ENCODE assay signal across 13 mouse cellular contexts in the genomic region with DNA sequence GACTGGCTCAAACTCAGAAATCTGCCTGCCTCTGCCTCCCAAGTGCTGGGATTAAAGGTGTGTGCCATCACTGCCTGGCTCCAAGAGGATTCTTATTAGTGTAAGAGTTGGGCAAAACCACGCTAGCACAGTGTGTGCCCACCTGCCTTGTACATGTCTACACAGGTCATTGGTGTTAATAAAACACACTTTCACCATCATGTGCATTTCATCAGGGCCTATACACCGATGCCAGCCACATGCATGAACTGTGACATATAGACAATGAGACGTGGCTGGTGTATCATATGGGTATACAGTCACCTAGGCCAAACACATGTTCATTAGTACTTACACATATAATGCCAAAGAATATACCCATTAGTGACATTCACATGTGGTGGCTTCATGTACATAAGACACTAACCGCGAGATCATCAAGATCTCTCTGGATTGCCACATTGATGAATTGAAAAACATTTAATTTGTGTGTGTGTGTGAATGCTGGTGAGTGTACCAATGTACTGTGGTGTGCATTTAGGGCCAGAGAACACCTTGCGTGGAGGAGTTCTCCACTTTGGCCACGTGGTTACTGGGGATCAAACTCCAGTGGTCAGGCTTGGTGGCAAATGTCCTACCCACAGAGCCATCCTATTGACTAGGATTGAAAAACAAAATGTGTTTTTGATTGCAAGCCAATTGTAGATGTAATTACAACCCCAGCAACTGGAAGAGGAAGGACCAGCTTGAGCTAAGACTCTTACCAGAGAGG. TPM values are rescaled to one million over a fixed set of nuclear protein-coding genes. Genes with fewer than 3 reads are reported as not detected.
DNase-seq lines count a peak whose midpoint lies in the region; ATAC-seq and TF ChIP-seq lines count a peak whose summit lies in the region.
"Had no signal": no experiment of that assay in that cellular context is flagged by ENCODE, and none has a peak within 500 bp of the region (broad histone marks: within the 10 kb centered on the region; RNA-seq: fewer than 3 reads in every experiment).

No protein-coding gene starts in this region.

- no peak overlapping the region for H3K4me2 ChIP-seq in heart, embryonic 16.5 days (ENCODE audit: low read depth, low read length)
- H3K4me2 ChIP-seq in liver, postnatal 0 days (ENCODE audit: low read depth, low read length): peak overlapping the region; percentile 68
- H3K4me2 ChIP-seq: forebrain, embryonic 12.5 days; hindbrain, embryonic 12.5 days had no signal

- 0 out of 2 replicates have a peak, but pooled peaks cover 3% of the 10 kb centered on the region for H3K4me1 ChIP-seq in heart, embryonic 16.5 days (ENCODE audit: control insufficient read depth, insufficient read depth, low read length)
- H3K4me1 ChIP-seq in bone marrow, adult 2 months (ENCODE audit: control insufficient read depth, insufficient read depth, low read length): peaks cover 5% of the 10 kb centered on the region; the same call in 1 of the 2 replicates
- peaks cover 17% of the 10 kb centered on the region for H3K4me1 ChIP-seq in liver, postnatal 0 days (ENCODE audit: insufficient read depth)

- H3K27ac ChIP-seq in heart, embryonic 16.5 days (ENCODE audit: low read length): no peak overlapping the region
- peak overlapping the region; percentile 34; the same call in 1 of the 2 replicates for H3K27ac ChIP-seq in bone marrow, adult 2 months (ENCODE audit: control insufficient read depth, insufficient read depth, low read depth, low read length, poor library complexity)
- H3K27ac ChIP-seq in liver, postnatal 0 days (ENCODE audit: low read depth): peak overlapping the region; percentile 99; the same call in 1 of the 2 replicates
- H3K27ac ChIP-seq: forebrain, embryonic 12.5 days; hindbrain, embryonic 12.5 days had no signal

- peak overlapping the region; percentile 10; the same call in 1 of the 2 replicates for H3K4me3 ChIP-seq in heart, embryonic 16.5 days (ENCODE audit: low read length)
- peak overlapping the region; percentile 63 for H3K4me3 ChIP-seq in bone marrow, adult 2 months (replicated peaks; ENCODE audit: control insufficient read depth, low read depth, low read length)
- peak overlapping the region; percentile 92 for H3K4me3 ChIP-seq in liver, postnatal 0 days (ENCODE audit: low read depth, low read length)
- H3K4me3 ChIP-seq: forebrain, embryonic 12.5 days; hindbrain, embryonic 12.5 days had no signal

- no peaks in the 10 kb centered on the region for H3K9me3 ChIP-seq in heart, embryonic 16.5 days (replicated peaks; ENCODE audit: control insufficient read depth, low read length)
- H3K9me3 ChIP-seq in liver, postnatal 0 days (ENCODE audit: low read length): no peaks in the 10 kb centered on the region
- H3K9me3 ChIP-seq: forebrain, embryonic 12.5 days; hindbrain, embryonic 12.5 days had no signal

- peaks cover 41% of the 10 kb centered on the region for H3K27me3 ChIP-seq in heart, embryonic 16.5 days (ENCODE audit: control insufficient read depth, insufficient read depth, low read length)
- H3K27me3 ChIP-seq in liver, postnatal 0 days (ENCODE audit: insufficient read depth, low read length): peaks cover 24% of the 10 kb centered on the region

- no peak for TF ChIP-seq POLR2A in bone marrow, adult 2 months (IDR thresholded peaks at IDR 0.05; ENCODE audit: borderline replicate concordance, control insufficient read depth, low read depth, low read length)

- no peak for ATAC-seq in heart, embryonic 16.5 days (replicated peaks; ENCODE audit: extremely low read depth, insufficient read depth, low FRiP score)
- ATAC-seq in liver, postnatal 0 days: 0 out of 2 replicates have a peak, but pooled peaks have one; percentile 6

- TF ChIP-seq EP300 in liver, postnatal 0 days (IDR thresholded peaks at IDR 0.05; ENCODE audit: low read depth): no peak

- H3K36me3 ChIP-seq in heart, embryonic 16.5 days (ENCODE audit: control insufficient read depth, insufficient read depth): no peaks in the 10 kb centered on the region
- peaks cover 13% of the 10 kb centered on the region for H3K36me3 ChIP-seq in liver, postnatal 0 days (replicated peaks; ENCODE audit: insufficient read depth, low read length)
- H3K36me3 ChIP-seq: forebrain, embryonic 12.5 days; hindbrain, embryonic 12.5 days had no signal

- 71% methylated on average over 7 of the region's 7 CpGs for WGBS in heart, embryonic 16.5 days
- WGBS in bone marrow, adult 2 months: 19% methylated on average over 7 of the region's 7 CpGs
- 45% methylated on average over 7 of the region's 7 CpGs for WGBS in liver, postnatal 0 days (ENCODE audit: insufficient replicate concordance)

- H3K9ac ChIP-seq in heart, embryonic 16.5 days (ENCODE audit: low read length): no peak overlapping the region
- peak overlapping the region; percentile 26; the same call in 1 of the 2 replicates for H3K9ac ChIP-seq in liver, postnatal 0 days (replicated peaks)
- H3K9ac ChIP-seq: forebrain, embryonic 12.5 days; hindbrain, embryonic 12.5 days had no signal

- no peak for TF ChIP-seq CTCF in bone marrow, adult 2 months (IDR thresholded peaks at IDR 0.05; ENCODE audit: control insufficient read depth, insufficient read depth, low read length)
- TF ChIP-seq CTCF in liver, postnatal 0 days (IDR thresholded peaks at IDR 0.05; ENCODE audit: low read depth): no peak

- DNase-seq in heart, postnatal 4 days: no peak
- DNase-seq in liver, postnatal 0 days: peak; percentile 37
- DNase-seq in thymus, postnatal 14 days: peak; percentile 54
- no peak for DNase-seq in ovary, postnatal 10 days (ENCODE audit: low spot score)
- no peak for DNase-seq in retina, embryonic 14.5 days (ENCODE audit: low spot score)
- DNase-seq in cerebellum, postnatal 4 days (ENCODE audit: low spot score in 2 of 2): no peak
- DNase-seq: cerebellum, adult 9-11 months; kidney, adult 9 months; retina, postnatal 1 day had no signal

RNA-seq across cellular contexts. Expression of a gene that starts 2.0 kb away (rescaled TPM):
- 1.1 and 1.2 TPM in 2 replicates for polyA plus RNA-seq in heart, embryonic 16.5 days (2015; fragmentation: Nextera tagmentation; extraction: Ambion mirVana)
- total RNA-seq in heart, postnatal 4 days (2021): under 1 TPM in 1 of 2 experiments, not detected in 1; 0.07 TPM
- polyA plus RNA-seq in bone marrow, adult 2 months (2011; ENCODE audit: insufficient read depth, insufficient read length, low replicate concordance, missing spikeins): 18.0 and 50.9 TPM in 2 replicates
- 0.59 and 1.2 TPM in 2 replicates for polyA plus RNA-seq in liver, postnatal 0 days (2015; fragmentation: Nextera tagmentation; extraction: Ambion mirVana)

RNA-seq across cellular contexts. Expression of a gene that starts 21.0 kb away (rescaled TPM):
- polyA plus RNA-seq in heart, embryonic 16.5 days (2015; fragmentation: Nextera tagmentation; extraction: Ambion mirVana): 100 and 111 TPM in 2 replicates
- 10 to 100 TPM; 47.9 to 49.9 TPM for total RNA-seq in heart, postnatal 4 days (2021)
- 38.9 and 127 TPM in 2 replicates for polyA plus RNA-seq in bone marrow, adult 2 months (2011; ENCODE audit: insufficient read depth, insufficient read length, low replicate concordance, missing spikeins)
- 114 and 120 TPM in 2 replicates for polyA plus RNA-seq in liver, postnatal 0 days (2015; fragmentation: Nextera tagmentation; extraction: Ambion mirVana)

RNA-seq across cellular contexts. Expression of a gene that starts 35.0 kb away (rescaled TPM):
- polyA plus RNA-seq in heart, embryonic 16.5 days (2015; fragmentation: Nextera tagmentation; extraction: Ambion mirVana): 1.0 and 2.9 TPM in 2 replicates
- total RNA-seq in heart, postnatal 4 days (2021): under 1 TPM; 0.14 to 0.33 TPM
- polyA plus RNA-seq in bone marrow, adult 2 months (2011; ENCODE audit: insufficient read depth, insufficient read length, low replicate concordance, missing spikeins): 330 and 630 TPM in 2 replicates
- polyA plus RNA-seq in liver, postnatal 0 days (2015; fragmentation: Nextera tagmentation; extraction: Ambion mirVana): 250 and 274 TPM in 2 replicates

Comparison
In these comparisons a context has a peak if more than half of its experiments do, and no peak if none do; other contexts are left out.
1. H3K4me3 ChIP-seq: peak in every context shown above with its lines; median percentile 92 in liver, postnatal 0 days; 63 in bone marrow, adult 2 months; 10 in heart, embryonic 16.5 days.
2. DNase-seq: peak in liver, postnatal 0 days (single experiment) and thymus, postnatal 14 days (single experiment); none in heart, postnatal 4 days (single experiment), ovary, postnatal 10 days (single experiment), retina, embryonic 14.5 days (single experiment) and cerebellum, postnatal 4 days (0 of 2).
3. RNA of a gene that starts 35.0 kb away (polyA plus RNA-seq): 330 to 630 TPM in bone marrow, adult 2 months and 250 to 274 TPM in liver, postnatal 0 days; 1.0 to 2.9 TPM in heart, embryonic 16.5 days; every median in the first group is over 10 times any median in the second.